Mouse (Mus musculus): Measurements from ENCODE around the gene Gm14139. TPM values are rescaled to one million over a fixed set of nuclear protein-coding genes. Genes with fewer than 3 reads are reported as not detected.

The Gm14139 gene
- polyA plus RNA-seq (2012; rRNA removed), result 0.02 and 0.03 TPM in 2 replicates

GRCm38 (mm10) chr2:150181570-150181999 lies at the start of gene Gm14139:
Gene Gm14139 (plus strand): TSS chr2:150181755.

GRCm38 (mm10) chr2:150136435-150136897 lies 45.1 kb upstream of the Gm14139 start, which contains the start of gene Zfp120:
Gene Zfp120 (minus strand): TSS chr2:150136708.

GRCm38 (mm10) chr2:150179579-150179978 lies 2.0 kb upstream of the Gm14139 start, which contains the start of gene Gm10770:
Gene Gm10770 (minus strand): TSS chr2:150179679.

GRCm38 (mm10) chr2:150217600-150218362 lies 36.2 kb downstream of the Gm14139 start, which contains the start of gene Zfp937:
Gene Zfp937 (plus strand): TSS chr2:150218073.

Other genes starting within 250 kb of the Gm14139 start
- 1.1 TPM in 2 replicates for gene Zfp120, start 45.0 kb upstream of the Gm14139 start, polyA plus RNA-seq (2012; rRNA removed)
- not detected in 2 replicates for gene Gm10770, start 2.1 kb upstream of the Gm14139 start, polyA plus RNA-seq (2012; rRNA removed)
- 0.24 TPM in 2 replicates for gene Zfp937, start 36.3 kb downstream of the Gm14139 start, polyA plus RNA-seq (2012; rRNA removed)
- 0.70 and 0.81 TPM in 2 replicates for gene Gm21994, start 73.8 kb downstream of the Gm14139 start, polyA plus RNA-seq (2012; rRNA removed)
- not detected in 2 replicates for gene Gm14124, start 75.8 kb downstream of the Gm14139 start, polyA plus RNA-seq (2012; rRNA removed)
- not detected in 2 replicates for gene Gm10130, start 141.9 kb downstream of the Gm14139 start, polyA plus RNA-seq (2012; rRNA removed)
- gene 3300002I08Rik, start 181.0 kb downstream of the Gm14139 start, polyA plus RNA-seq (2012; rRNA removed), result 0.38 and 0.47 TPM in 2 replicates